Mouse (Mus musculus) B cell, adult 2 months (primary cell): ENCODE measurements around the gene Rnf20.

Source experiments
- DNase-seq, 2 experiments: peaks; one replicate each; pipeline ENCODE4 v3.0.0; 2022

The Rnf20 gene

GRCm38 (mm10) chr4:49661664-49662063, 29.9 kb downstream of the Rnf20 start:
- DNase-seq = no peak

GRCm38 (mm10) chr4:49662231-49662630, 30.4 kb downstream of the Rnf20 start:
- no peak for DNase-seq

DNA sequence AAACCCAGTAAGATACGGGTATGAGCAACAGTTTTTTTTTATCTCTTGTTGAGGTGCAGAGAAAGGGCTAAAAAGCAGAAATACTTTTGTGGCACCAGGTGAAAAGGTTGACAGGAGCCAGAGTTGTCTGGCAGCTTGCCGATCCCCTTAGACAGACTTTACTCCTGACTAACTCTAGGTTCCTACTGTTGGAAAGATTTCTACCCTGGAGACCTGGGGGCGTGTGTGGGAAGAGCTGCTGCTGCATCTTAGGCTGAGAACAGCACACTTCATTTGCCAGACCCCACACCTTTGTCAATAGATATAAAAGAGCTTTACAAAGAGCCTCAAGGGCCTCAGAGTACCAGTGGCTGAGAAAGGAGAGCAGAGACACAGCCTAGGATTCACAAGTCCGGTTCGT, 33.0 kb downstream of the Rnf20 start:
- DNase-seq = no peak

DNA sequence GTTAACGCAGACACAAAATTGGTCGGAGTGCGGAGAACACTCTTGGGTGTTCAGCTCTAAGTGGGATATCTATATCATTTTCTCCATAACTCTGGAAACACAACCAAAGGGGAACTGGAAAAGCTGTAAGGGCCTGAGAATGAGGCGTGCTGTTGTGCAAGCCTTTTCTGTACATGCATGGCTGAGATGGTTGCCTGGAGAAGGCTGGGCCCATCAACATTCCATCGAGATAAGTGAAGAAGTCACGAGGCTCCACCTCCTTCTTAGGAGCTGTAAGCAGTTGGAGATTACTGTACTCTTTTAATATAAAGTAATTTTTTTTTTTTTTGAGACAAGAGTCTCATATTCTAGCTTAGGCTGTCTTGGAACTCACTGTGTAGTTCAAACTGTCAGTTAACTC, 44.3 kb downstream of the Rnf20 start:
- no peak for DNase-seq

DNA sequence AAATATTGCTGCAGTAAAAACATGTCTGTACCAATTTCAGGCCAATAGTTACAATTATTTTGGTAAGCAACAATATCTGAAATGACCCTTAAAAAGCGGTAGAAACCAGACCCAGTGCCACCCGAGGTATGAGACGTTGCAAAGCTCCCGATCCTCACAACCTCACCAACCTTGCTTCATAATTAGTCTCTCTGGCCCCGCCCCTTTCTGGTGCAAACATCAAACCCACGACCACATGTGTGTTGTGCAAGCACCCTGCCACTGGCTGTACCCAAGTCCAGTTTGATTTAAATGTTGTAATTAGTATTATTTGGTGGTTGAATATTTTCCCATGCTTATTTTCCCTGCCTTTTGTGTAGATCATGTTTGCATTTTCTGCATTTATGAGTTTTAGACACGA, 45.0 kb downstream of the Rnf20 start:
- DNase-seq = no peak

- DNase-seq = no peak
These were observed 48.5 kb downstream of the Rnf20 start for GRCm38 (mm10) chr4:49680171-49680875.

DNA sequence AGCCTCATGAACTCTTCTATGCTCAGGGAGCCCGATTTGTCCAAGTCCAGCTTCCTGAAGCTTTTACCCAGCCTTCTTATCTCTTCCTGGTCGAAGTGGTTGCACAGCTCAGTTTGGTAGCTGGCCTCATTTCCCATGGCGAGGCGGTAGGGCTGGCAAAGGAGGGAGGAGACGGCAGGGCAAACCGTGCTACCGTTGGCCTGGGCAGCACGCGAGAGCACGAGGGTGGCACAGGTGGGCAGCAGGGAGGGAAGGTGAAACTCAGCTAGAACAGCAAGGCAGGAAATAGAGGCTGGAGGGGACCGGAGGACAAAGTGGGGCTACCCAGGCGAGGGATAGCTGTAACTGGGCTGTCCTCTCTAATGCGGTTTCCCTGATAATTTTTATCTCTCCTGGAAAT, 50.0 kb downstream of the Rnf20 start, which contains the start of gene Ppp3r2:
TSS of gene Ppp3r2 (minus strand) at position 213 of the 400 bp plus-strand sequence.
- DNase-seq = no peak

GRCm38 (mm10) chr4:49688594-49689288, 56.9 kb downstream of the Rnf20 start:
- peak; percentile 31 to 36 for DNase-seq

DNA sequence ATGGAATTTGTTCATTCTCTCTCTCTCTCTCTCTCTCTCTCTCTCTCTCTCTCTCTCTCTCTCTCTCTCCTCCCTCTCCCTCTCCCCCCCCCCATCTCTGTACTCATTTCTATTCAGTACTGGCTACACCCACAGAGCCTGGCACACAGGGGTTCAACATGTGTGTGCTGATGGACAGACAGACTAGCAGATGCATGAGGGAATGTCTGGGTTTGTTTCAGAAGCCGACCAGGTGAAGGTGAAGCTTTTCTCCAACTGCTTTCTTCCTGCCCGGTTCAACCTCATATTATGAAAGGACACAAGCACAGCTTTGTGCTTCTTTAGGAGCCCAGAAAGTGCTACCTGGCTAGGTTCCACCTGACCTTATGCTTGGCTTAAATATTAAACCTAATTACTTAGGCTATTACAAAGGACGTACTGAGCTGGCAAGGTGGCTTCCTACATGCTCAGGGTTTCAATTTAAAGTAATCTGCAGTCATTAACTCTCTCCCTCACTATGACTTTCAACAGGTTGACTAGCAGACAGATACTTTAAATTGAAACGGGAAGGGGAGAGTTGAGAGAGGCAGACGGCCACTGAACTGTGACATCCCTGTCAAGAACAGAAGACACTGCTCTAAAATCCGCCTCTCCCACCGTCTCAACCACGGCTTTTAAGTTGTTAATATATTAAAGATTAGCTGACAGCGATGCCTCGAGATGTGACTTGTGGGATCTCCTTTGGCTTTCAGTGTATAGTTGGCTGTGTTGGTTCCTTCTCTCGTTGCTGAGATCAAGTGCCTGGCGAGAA, 59.8 kb downstream of the Rnf20 start:
- no peak for DNase-seq
